Mouse (Mus musculus): Measurements from ENCODE around the gene Inip. TPM values are rescaled to one million over a fixed set of nuclear protein-coding genes. Genes with fewer than 3 reads are reported as not detected.
A peak's percentile ranks its signal among the peaks of the same experiment; 100 is the strongest.

Gene Inip
- polyA plus RNA-seq, 1 experiment, result 7.5 TPM

- Histone ChIP-seq H3K27me3 (replicated peaks; ENCODE audit: control insufficient read depth, insufficient read depth, low read length) (no peaks in the 10 kb centered on the region), H3K4me3 (ENCODE audit: insufficient read depth, low read depth, low read length) (no peak overlapping the region), H3K27ac (ENCODE audit: insufficient read depth, low read depth, low read length) (no peak overlapping the region)
These were observed 12.7 kb upstream of the Inip start for GRCm38 (mm10) chr4:59814094-59814493.

GRCm38 (mm10) chr4:59808396-59808795 is 7.0 kb upstream of the Inip start:
- Histone ChIP-seq H3K36me3 (ENCODE audit: control insufficient read depth, insufficient read depth, low read length) (no peaks in the 10 kb centered on the region), H3K27ac (ENCODE audit: insufficient read depth, low read depth, low read length) (no peak overlapping the region), H3K27me3 (replicated peaks; ENCODE audit: control insufficient read depth, insufficient read depth, low read length) (no peaks in the 10 kb centered on the region), H3K4me1 (ENCODE audit: control insufficient read depth, insufficient read depth, low read length) (peaks cover 4% of the 10 kb centered on the region; the same call in 1 of the 2 replicates), H3K4me3 (ENCODE audit: insufficient read depth, low read depth, low read length) (no peak overlapping the region)
- TF ChIP-seq CTCF (conservative IDR thresholded peaks at IDR 0.05; ENCODE audit: insufficient read depth, insufficient read length, low read depth, low read length) (peak; percentile 44), POLR2A (IDR thresholded peaks at IDR 0.05; ENCODE audit: low read depth, low read length) (no peak)
- WGBS, result 78% methylated on average over 5 of the region's 5 CpGs
- DNase-seq, result peak; percentile 29

More at GRCm38 (mm10) chr4:59814094-59814493, 12.7 kb upstream of the Inip start:
- TF ChIP-seq POLR2A (IDR thresholded peaks at IDR 0.05; ENCODE audit: low read depth, low read length) (no peak), CTCF (conservative IDR thresholded peaks at IDR 0.05; ENCODE audit: insufficient read depth, insufficient read length, low read depth, low read length) (no peak)
- WGBS, result 70% methylated on average over 7 of the region's 7 CpGs
- H3K4me1 ChIP-seq (ENCODE audit: control insufficient read depth, insufficient read depth, low read length), result peaks cover 9% of the 10 kb centered on the region
- DNase-seq, result no peak
- H3K36me3 ChIP-seq (ENCODE audit: control insufficient read depth, insufficient read depth, low read length), result no peaks in the 10 kb centered on the region

GRCm38 (mm10) chr4:59807521-59807920 is 6.1 kb upstream of the Inip start:
- WGBS, result 64% methylated on average over 2 of the region's 2 CpGs
- DNase-seq, result no peak
- Histone ChIP-seq H3K4me1 (ENCODE audit: control insufficient read depth, insufficient read depth, low read length) (peaks cover 4% of the 10 kb centered on the region; the same call in 1 of the 2 replicates), H3K4me3 (ENCODE audit: insufficient read depth, low read depth, low read length) (no peak overlapping the region), H3K27me3 (replicated peaks; ENCODE audit: control insufficient read depth, insufficient read depth, low read length) (no peaks in the 10 kb centered on the region), H3K36me3 (ENCODE audit: control insufficient read depth, insufficient read depth, low read length) (no peaks in the 10 kb centered on the region), H3K27ac (ENCODE audit: insufficient read depth, low read depth, low read length) (no peak overlapping the region)
- TF ChIP-seq CTCF (conservative IDR thresholded peaks at IDR 0.05; ENCODE audit: insufficient read depth, insufficient read length, low read depth, low read length) (no peak), POLR2A (IDR thresholded peaks at IDR 0.05; ENCODE audit: low read depth, low read length) (no peak)

- DNase-seq, result no peak
These were observed 5.4 kb upstream of the Inip start for GRCm38 (mm10) chr4:59806879-59807195.

GRCm38 (mm10) chr4:59805968-59806878 is 4.8 kb upstream of the Inip start:
- peak overlapping the region; percentile 71 for H3K27ac ChIP-seq (ENCODE audit: insufficient read depth, low read depth, low read length)
- peak overlapping the region; percentile 91 for H3K4me3 ChIP-seq (ENCODE audit: insufficient read depth, low read depth, low read length)
- H3K36me3 ChIP-seq (ENCODE audit: control insufficient read depth, insufficient read depth, low read length), result no peaks in the 10 kb centered on the region
- H3K27me3 ChIP-seq (replicated peaks; ENCODE audit: control insufficient read depth, insufficient read depth, low read length), result no peaks in the 10 kb centered on the region
- DNase-seq, result peak; percentile 88
- no peak for TF ChIP-seq POLR2A (IDR thresholded peaks at IDR 0.05; ENCODE audit: low read depth, low read length)
- no peak for TF ChIP-seq CTCF (conservative IDR thresholded peaks at IDR 0.05; ENCODE audit: insufficient read depth, insufficient read length, low read depth, low read length)
- H3K4me1 ChIP-seq (ENCODE audit: control insufficient read depth, insufficient read depth, low read length), result peaks cover 4% of the 10 kb centered on the region; the same call in 1 of the 2 replicates
- 1% methylated on average over 58 of the region's 58 CpGs for WGBS

More at GRCm38 (mm10) chr4:59806879-59807195, 5.4 kb upstream of the Inip start:
- TF ChIP-seq POLR2A (IDR thresholded peaks at IDR 0.05; ENCODE audit: low read depth, low read length) (no peak), CTCF (conservative IDR thresholded peaks at IDR 0.05; ENCODE audit: insufficient read depth, insufficient read length, low read depth, low read length) (no peak)
- WGBS, result 13% methylated on average over 9 of the region's 9 CpGs
- Histone ChIP-seq H3K27ac (ENCODE audit: insufficient read depth, low read depth, low read length) (peak overlapping the region; percentile 39), H3K27me3 (replicated peaks; ENCODE audit: control insufficient read depth, insufficient read depth, low read length) (no peaks in the 10 kb centered on the region), H3K4me3 (ENCODE audit: insufficient read depth, low read depth, low read length) (peak overlapping the region; percentile 91), H3K4me1 (ENCODE audit: control insufficient read depth, insufficient read depth, low read length) (peaks cover 4% of the 10 kb centered on the region; the same call in 1 of the 2 replicates), H3K36me3 (ENCODE audit: control insufficient read depth, insufficient read depth, low read length) (no peaks in the 10 kb centered on the region)

- peak within 1 kb of the TSS; percentile 91 for H3K4me3 ChIP-seq (ENCODE audit: insufficient read depth, low read depth, low read length)
- WGBS, result 2% methylated on average over 45 of the region's 45 CpGs
- peaks cover 4% of the 10 kb centered on the region; the same call in 1 of the 2 replicates for H3K4me1 ChIP-seq (ENCODE audit: control insufficient read depth, insufficient read depth, low read length)
- no peak for TF ChIP-seq CTCF (conservative IDR thresholded peaks at IDR 0.05; ENCODE audit: insufficient read depth, insufficient read length, low read depth, low read length)
- TF ChIP-seq POLR2A (IDR thresholded peaks at IDR 0.05; ENCODE audit: low read depth, low read length), result peak; percentile 39
- peak; percentile 94 for DNase-seq
- no peaks in the 10 kb centered on the region for H3K27me3 ChIP-seq (replicated peaks; ENCODE audit: control insufficient read depth, insufficient read depth, low read length)
- peak within 1 kb of the TSS; percentile 71 for H3K27ac ChIP-seq (ENCODE audit: insufficient read depth, low read depth, low read length)
- H3K36me3 ChIP-seq (ENCODE audit: control insufficient read depth, insufficient read depth, low read length), result no peaks in the 10 kb centered on the region
These were observed 4.0 kb upstream of the Inip start, which contains the start of gene Snx30 for GRCm38 (mm10) chr4:59805181-59805967. Gene Snx30 (plus strand): TSS chr4:59805840.

All from kidney, adult 2 months (tissue).